Mouse (Mus musculus): ENCODE measurements at regions not wholly inside any gene's neighbourhood (a gene's known extent, or its start where the extent isn't known, plus 50 kb on each side); places are given as distances from the start of the nearest gene placed in this dataset.

DNA sequence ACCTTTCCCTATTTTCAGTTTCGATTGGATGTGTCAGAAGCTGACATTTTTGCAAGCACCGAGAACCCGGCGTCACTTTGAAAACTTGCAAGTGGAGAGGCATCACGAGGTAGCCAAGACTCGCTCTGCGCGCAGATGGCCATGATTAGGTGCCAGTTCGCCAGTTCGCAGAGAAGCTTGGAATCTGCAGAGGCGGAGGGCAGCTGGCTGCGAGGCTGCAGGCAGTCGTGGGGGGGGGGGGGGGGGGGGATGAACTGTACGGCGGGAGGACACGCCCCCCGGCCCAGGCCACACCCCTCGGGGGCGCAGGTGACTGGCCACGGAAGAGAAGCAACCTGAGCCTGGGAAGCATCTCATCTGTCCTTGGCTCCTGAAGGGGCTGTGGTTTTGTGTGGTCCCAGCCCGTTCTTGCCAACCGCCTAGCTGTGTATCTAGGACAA lies 74.6 kb upstream of the Vrk1 start:
- TF ChIP-seq CTCF (IDR thresholded peaks at IDR 0.05; ENCODE audit: low read depth, low read length) = no peak
- no peak for TF ChIP-seq POLR2A (IDR thresholded peaks at IDR 0.05; ENCODE audit: extremely low read depth, insufficient read depth, low read length)
